Mouse (Mus musculus) midbrain, embryonic 11.5 days (tissue): ENCODE results near the gene Scube2. TPM values are rescaled to one million over a fixed set of nuclear protein-coding genes. Genes with fewer than 3 reads are reported as not detected.

Experiments used
- ATAC-seq: fragments of 200-750 bp; cut with Nextera tagmentation; 2 replicates; pipeline ENCODE4 v1.8.0; 2017; ENCODE audit warnings: moderate TSS enrichment, moderate library complexity; ENCODE audit not compliant: low FRiP score
- DNase-seq: peaks from one replicate; pipeline ENCODE4 v3.0.0; 2015; ENCODE audit warnings: low spot score; ENCODE audit errors: missing footprints
- H3K27ac ChIP-seq: fragments of 300-500 bp; sonication (generic); 2 replicates; pipeline ENCODE4 v1.5.1; 2014; ENCODE audit warnings: low read depth, low read length
- H3K27me3 ChIP-seq: fragments of 300-500 bp; sonication (generic); 2 replicates; pipeline ENCODE4 v1.6.1; 2014; ENCODE audit warnings: mild to moderate bottlenecking, low read length, moderate library complexity, mixed read lengths; ENCODE audit not compliant: control insufficient read depth, insufficient read depth
- H3K36me3 ChIP-seq: fragments of 300-500 bp; sonication (generic); 2 replicates; pipeline ENCODE4 v1.6.1; 2014; ENCODE audit warnings: mild to moderate bottlenecking, low read length, moderate library complexity, mixed read lengths; ENCODE audit not compliant: control insufficient read depth, insufficient read depth
- H3K4me1 ChIP-seq: fragments of 300-500 bp; sonication (generic); 2 replicates; pipeline ENCODE4 v1.6.1; 2014; ENCODE audit warnings: low read length; ENCODE audit not compliant: control insufficient read depth, insufficient read depth
- H3K4me2 ChIP-seq: fragments of 300-500 bp; sonication (generic); 2 replicates; pipeline ENCODE4 v1.6.1; 2014; ENCODE audit warnings: mild to moderate bottlenecking, moderate library complexity
- H3K4me3 ChIP-seq: fragments of 300-500 bp; sonication (generic); 2 replicates; pipeline ENCODE4 v1.5.1; 2014; ENCODE audit warnings: low read depth, low read length
- H3K9ac ChIP-seq: fragments of 300-500 bp; sonication (generic); 2 replicates; pipeline ENCODE4 v1.6.1; 2014; ENCODE audit warnings: low read length
- H3K9me3 ChIP-seq: fragments of 300-500 bp; sonication (generic); 2 replicates; pipeline ENCODE4 v1.6.1; 2016; ENCODE audit warnings: low read length; ENCODE audit not compliant: control insufficient read depth
- WGBS: fragments of 180-500 bp; shearing (Covaris S2); extraction: QIAGEN DNeasy Blood & Tissue Kit; methylation state at CpG from one replicate; pipeline ENCODE4 v1.1.7; 2014; 5-methylcytosine and 5-hydroxymethylcytosine counted together
- polyA plus RNA-seq: library from polyadenylated mRNA; unstranded; fragments of >200 nt; fragmentation: Nextera tagmentation; extraction: Ambion mirVana; gene quantifications from 2 replicates; pipeline ENCODE4 v1.2.1, GENCODE M21; 2014

Scube2 gene
- polyA plus RNA-seq, 1 experiment from 2014 or later, result 4.2 TPM

DNA sequence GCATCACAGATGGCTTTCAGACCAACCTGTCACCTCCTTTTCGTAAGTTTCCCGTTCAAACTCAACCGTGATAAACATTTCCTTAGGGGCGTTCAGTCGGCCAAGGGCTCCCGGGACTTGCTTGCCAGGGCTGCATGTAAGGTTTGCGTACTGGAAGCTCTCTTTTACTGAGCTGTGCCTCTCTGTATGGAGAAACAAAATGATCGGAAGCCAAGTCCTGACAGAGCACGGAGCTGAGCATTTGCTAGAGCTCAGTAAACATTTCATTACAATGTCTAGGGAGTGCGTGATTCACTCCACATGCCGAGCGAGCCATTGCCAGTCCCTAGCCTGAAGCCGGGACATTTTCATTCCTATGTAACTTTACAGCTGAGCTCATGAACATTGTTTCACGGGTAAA, 40.2 kb downstream of the Scube2 start:
- no peak overlapping the region for H3K9ac ChIP-seq
- DNase-seq (no peak), ATAC-seq (no peak)
- no peak overlapping the region for H3K4me3 ChIP-seq
- 94% methylated on average over 14 of the region's 14 CpGs for whole genome bisulfite sequencing
- no peak overlapping the region for H3K4me2 ChIP-seq
- no peaks in the 10 kb centered on the region for H3K27me3 ChIP-seq
- H3K9me3 ChIP-seq, result no peaks in the 10 kb centered on the region
- no peaks in the 10 kb centered on the region for H3K4me1 ChIP-seq
- H3K27ac ChIP-seq, result no peak overlapping the region
- H3K36me3 ChIP-seq, result no peaks in the 10 kb centered on the region

DNA sequence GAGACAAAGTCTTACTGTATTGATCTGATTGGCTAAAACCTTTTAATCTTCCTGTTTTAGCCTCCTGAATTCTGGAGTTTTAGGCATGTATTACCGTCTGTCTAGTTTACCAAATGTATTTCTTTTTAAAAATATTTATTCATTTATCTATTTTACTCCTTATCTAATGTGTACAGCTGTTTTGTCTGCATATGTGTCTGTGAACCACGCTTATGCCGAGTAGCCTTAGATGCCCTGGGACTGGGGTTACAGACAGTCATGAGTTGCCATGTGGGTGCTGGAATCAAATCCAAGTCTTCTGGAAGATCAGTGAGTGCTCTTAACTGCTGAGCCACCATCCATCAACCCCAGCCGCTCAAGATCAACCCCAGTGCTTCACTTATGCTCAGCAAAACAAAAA, 46.9 kb downstream of the Scube2 start:
- DNase-seq (no peak), ATAC-seq (no peak)
- H3K9ac ChIP-seq, result no peak overlapping the region
- peaks cover 6% of the 10 kb centered on the region; the same call in 1 of the 2 replicates for H3K4me1 ChIP-seq
- H3K4me3 ChIP-seq, result no peak overlapping the region
- no peaks in the 10 kb centered on the region for H3K36me3 ChIP-seq
- H3K27me3 ChIP-seq, result no peaks in the 10 kb centered on the region; the same call in 1 of the 2 replicates
- no peaks in the 10 kb centered on the region for H3K9me3 ChIP-seq
- H3K4me2 ChIP-seq, result no peak overlapping the region
- H3K27ac ChIP-seq, result no peak overlapping the region
- WGBS, result 94% methylated on average over 4 of the region's 4 CpGs

DNA sequence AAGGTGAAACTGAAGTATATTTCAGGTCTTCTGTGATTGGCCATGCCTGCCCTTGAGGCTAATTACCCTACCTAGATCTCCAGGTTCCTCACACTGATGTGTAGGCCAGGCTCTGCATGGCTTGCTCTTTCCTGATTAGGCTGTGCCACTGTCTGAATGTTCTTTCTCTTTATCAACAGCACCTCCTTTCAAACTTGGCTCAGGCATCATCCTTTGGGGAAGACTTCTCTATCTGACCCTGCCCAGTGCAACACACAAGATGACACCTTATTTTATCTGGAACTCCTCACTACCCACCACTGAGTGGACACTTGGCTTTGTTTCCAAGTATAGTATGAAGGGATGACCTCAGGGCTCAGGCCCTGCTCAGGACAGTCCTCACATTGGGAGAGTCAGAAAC, 47.5 kb downstream of the Scube2 start:
- Histone ChIP-seq H3K4me2 (no peak overlapping the region), H3K9ac (no peak overlapping the region), H3K36me3 (no peaks in the 10 kb centered on the region), H3K4me1 (peaks cover 13% of the 10 kb centered on the region; the same call in 1 of the 2 replicates), H3K27me3 (no peaks in the 10 kb centered on the region; the same call in 1 of the 2 replicates), H3K27ac (no peak overlapping the region), H3K4me3 (no peak overlapping the region), H3K9me3 (no peaks in the 10 kb centered on the region)
- no peak for DNase-seq
- ATAC-seq, result no peak

DNA sequence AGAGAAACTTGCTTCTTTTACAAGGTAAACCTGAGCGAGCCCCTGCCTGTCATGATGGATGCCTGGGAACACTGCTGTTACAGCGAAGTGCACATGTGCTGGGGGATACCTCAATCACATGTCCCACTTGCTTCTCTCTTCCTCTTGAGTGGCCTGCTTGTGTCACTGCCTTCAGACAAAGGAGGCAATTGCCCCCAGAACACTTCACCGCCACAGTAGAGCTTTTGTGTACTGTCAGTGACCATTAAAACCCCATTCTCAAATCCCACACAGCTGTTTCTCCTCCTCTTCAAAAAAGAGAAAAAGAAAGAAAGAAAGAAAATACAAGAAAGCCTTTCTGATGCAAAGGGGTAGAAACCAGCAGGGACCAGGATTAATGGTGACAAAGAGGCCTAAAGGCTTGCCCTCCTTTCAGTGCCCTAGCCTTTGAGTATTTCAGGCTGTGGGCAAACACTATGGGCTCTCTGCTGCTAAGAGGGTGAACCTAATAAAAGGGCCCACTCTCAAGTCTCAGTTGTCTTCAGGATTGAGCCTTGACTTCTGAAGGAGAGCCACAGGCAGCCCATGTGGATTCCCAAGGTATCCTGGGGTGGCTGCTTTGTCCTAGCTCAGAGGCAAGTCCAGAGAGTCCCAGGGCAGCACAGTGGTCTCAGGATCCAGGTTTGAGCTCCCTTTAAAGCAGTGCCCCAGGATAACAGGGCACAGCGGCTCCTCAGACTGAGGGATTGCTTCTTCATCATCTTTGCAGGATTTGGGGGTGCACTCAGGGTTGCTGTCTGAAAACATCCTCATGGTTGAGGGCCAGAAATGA, 51.9 kb downstream of the Scube2 start:
- Histone ChIP-seq H3K4me3 (no peak overlapping the region), H3K4me2 (no peak overlapping the region), H3K27me3 (no peaks in the 10 kb centered on the region; the same call in 1 of the 2 replicates), H3K9ac (no peak overlapping the region), H3K4me1 (peaks cover 14% of the 10 kb centered on the region; the same call in 1 of the 2 replicates), H3K27ac (peak overlapping the region; percentile 51), H3K36me3 (no peaks in the 10 kb centered on the region), H3K9me3 (no peaks in the 10 kb centered on the region)
- WGBS, result 16% methylated on average over 4 of the region's 4 CpGs
- peak; percentile 87 for DNase-seq
- ATAC-seq, result peak; percentile 84

DNA sequence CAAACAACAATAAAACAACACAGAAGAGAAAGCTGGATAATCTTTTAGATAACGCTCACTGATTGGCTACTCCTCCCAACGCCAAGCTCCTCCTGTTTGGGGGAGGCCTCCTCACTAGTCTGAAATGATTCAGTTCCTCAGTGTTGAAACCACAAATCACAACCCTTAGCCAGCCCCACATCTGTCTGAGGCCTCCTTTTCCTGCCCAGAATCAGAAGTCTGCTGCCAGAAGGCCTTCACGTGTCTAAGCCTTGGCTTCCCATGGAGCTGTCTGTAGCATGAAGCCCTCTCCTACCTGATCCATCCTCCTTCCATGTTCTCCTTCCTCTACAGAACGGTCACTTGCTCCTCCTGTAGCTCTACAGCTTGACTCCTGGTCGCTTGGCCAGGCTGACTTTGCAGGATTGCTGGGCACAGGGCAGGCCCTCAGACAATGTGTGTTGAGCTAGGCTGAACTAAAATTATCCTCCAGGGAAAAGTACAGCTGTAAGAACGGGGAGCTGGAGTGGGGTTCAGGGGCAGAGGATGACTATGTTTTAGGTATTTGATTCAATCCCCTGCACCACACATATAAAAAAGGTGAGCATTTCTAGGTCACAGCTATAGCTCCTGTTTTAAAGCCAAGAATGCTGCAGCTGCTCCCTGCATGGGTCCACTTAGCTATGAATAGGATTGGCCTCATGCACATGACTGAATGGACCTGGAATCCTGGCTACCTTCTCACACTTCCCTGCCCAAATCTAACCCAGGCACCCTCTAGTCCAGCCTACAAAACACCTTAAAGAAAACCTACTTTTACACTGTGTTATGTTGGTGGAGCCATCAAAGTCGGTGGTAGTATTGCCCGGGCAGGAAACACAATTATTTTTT, 57.6 kb downstream of the Scube2 start:
- ATAC-seq (no peak), DNase-seq (no peak)
- Histone ChIP-seq H3K27me3 (no peaks in the 10 kb centered on the region; the same call in 1 of the 2 replicates), H3K4me1 (no peaks in the 10 kb centered on the region; the same call in 1 of the 2 replicates), H3K4me3 (no peak overlapping the region), H3K9me3 (no peaks in the 10 kb centered on the region), H3K9ac (no peak overlapping the region), H3K27ac (no peak overlapping the region), H3K4me2 (no peak overlapping the region), H3K36me3 (no peaks in the 10 kb centered on the region)
- WGBS, result 85% methylated on average over 8 of the region's 8 CpGs

DNA sequence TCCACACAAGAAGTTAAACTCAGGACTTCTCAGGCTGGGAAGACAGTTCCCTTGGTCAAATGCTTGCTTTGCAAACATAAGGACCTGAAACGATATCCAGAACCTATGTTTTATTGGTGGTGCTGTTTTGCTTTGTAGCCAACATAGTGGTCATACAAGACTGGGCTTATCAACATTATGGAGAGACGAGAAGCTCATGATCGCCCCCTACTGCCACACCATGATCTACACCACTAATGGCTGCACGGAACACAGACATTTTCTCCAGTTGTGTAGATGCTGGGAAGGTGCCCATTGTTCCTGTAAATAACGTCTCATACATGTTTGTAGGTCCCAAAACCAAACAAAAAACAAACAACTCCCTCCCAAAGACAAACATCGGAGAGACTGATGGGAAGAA, 60.6 kb downstream of the Scube2 start:
- WGBS, result 66% methylated on average over 6 of the region's 6 CpGs
- H3K36me3 ChIP-seq, result no peaks in the 10 kb centered on the region
- ATAC-seq, result no peak
- no peaks in the 10 kb centered on the region for H3K9me3 ChIP-seq
- no peak overlapping the region for H3K4me3 ChIP-seq
- H3K4me1 ChIP-seq, result no peaks in the 10 kb centered on the region
- H3K9ac ChIP-seq, result no peak overlapping the region
- no peak overlapping the region for H3K4me2 ChIP-seq
- no peaks in the 10 kb centered on the region; the same call in 1 of the 2 replicates for H3K27me3 ChIP-seq
- DNase-seq, result peak; percentile 86
- no peak overlapping the region for H3K27ac ChIP-seq

DNA sequence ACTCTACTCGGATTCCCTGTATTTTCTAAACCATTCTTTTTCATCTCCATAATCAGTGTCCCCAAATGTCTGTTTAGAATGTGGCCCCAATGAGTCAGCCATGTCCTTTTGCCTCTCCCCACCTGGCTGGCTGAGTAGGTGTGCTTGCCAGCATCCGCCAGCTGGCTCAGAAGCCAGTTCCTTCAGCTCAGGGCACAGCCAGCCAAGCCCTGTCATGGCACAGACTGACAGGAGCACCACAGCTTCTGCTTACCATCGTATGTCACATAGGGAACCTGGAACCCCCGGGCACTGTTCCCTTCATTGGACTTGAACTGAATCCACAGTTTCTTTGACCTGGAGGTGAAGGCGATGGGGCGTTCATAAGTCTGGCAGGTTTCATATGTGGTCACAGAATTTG, 61.1 kb downstream of the Scube2 start:
- Histone ChIP-seq H3K4me3 (no peak overlapping the region), H3K4me2 (no peak overlapping the region), H3K9me3 (no peaks in the 10 kb centered on the region), H3K4me1 (no peaks in the 10 kb centered on the region), H3K27me3 (no peaks in the 10 kb centered on the region; the same call in 1 of the 2 replicates), H3K9ac (no peak overlapping the region), H3K27ac (no peak overlapping the region), H3K36me3 (no peaks in the 10 kb centered on the region)
- no peak for DNase-seq
- 97% methylated on average over 6 of the region's 6 CpGs for WGBS
- ATAC-seq, result no peak

DNA sequence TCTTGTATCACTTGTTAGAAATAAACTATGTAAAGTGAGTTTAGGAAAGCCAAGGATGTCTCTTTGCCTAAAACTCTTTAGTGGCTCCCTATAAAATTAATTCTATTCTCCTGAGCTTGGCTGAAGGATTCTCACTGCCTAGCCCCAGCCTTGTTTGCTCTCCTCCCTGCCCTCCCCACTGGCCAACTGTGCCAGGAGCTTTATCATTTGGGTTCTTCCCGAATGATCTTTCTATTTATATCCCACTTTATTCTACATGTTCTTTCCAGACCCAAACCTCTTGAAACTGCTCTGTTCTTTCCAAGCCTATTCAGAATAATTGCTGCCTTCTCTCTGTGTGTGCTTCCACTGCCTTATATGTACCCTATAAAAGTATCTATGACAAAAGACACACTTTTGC, 62.0 kb downstream of the Scube2 start:
- no peaks in the 10 kb centered on the region; the same call in 1 of the 2 replicates for H3K27me3 ChIP-seq
- H3K9me3 ChIP-seq, result no peaks in the 10 kb centered on the region
- DNase-seq, result no peak
- no peak overlapping the region for H3K4me3 ChIP-seq
- H3K9ac ChIP-seq, result no peak overlapping the region
- ATAC-seq, result no peak
- no peaks in the 10 kb centered on the region for H3K4me1 ChIP-seq
- H3K4me2 ChIP-seq, result no peak overlapping the region
- H3K27ac ChIP-seq, result no peak overlapping the region
- 81% methylated on average over 1 of the region's 1 CpGs for WGBS
- H3K36me3 ChIP-seq, result no peaks in the 10 kb centered on the region

DNA sequence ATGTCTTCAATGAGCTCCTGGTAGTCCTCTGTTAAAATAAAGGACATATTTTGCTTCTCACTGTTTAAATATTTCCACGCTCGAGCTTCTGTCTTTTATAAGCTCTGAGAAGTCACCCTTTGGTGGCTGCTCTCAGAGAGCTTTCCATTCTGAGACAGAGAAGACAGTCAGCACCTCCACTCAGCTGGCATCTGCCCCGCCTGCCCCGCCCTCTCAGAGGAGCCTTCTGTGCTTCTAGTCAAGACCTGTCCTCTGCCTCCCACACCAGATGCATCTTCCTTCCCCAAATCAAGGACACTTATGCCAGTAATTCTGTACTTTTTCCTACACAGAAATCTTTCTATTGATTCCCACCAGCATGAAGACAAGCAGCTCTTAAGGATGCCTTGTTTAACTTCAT, 64.9 kb downstream of the Scube2 start:
- ATAC-seq (no peak), DNase-seq (no peak)
- Histone ChIP-seq H3K9me3 (no peaks in the 10 kb centered on the region), H3K4me3 (no peak overlapping the region), H3K9ac (no peak overlapping the region), H3K36me3 (no peaks in the 10 kb centered on the region), H3K4me1 (no peaks in the 10 kb centered on the region), H3K27me3 (no peaks in the 10 kb centered on the region), H3K4me2 (no peak overlapping the region), H3K27ac (no peak overlapping the region)
- WGBS, result 91% methylated on average over 4 of the region's 4 CpGs
